Mouse (Mus musculus) midbrain, postnatal 0 days (tissue): ENCODE measurements at regions not wholly inside any gene's neighbourhood (a gene's known extent, or its start where the extent isn't known, plus 50 kb on each side); places are given as distances from the start of the nearest gene placed in this dataset.

ENCODE experiments used
- ATAC-seq: fragments of 200-750 bp; cut with Nextera tagmentation; 2 replicates; pipeline ENCODE4 v1.8.0; 2017; ENCODE audit warnings: moderate number of reproducible peaks, mild to moderate bottlenecking, moderate TSS enrichment, moderate library complexity; ENCODE audit not compliant: low FRiP score
- DNase-seq: peaks from one replicate; pipeline ENCODE4 v3.0.0-alpha.2; 2015; ENCODE audit warnings: low spot score
- H3K27ac ChIP-seq: fragments of 300-500 bp; sonication (generic); 2 replicates; pipeline ENCODE4 v1.5.1; 2014; ENCODE audit warnings: low read depth, mild to moderate bottlenecking, low read length, mixed read lengths
- H3K27me3 ChIP-seq: fragments of 300-500 bp; sonication (generic); 2 replicates; pipeline ENCODE4 v1.6.1; 2014; ENCODE audit warnings: low read length, control low read depth, mixed read lengths; ENCODE audit not compliant: insufficient read depth
- H3K36me3 ChIP-seq: fragments of 300-500 bp; sonication (generic); 2 replicates; pipeline ENCODE4 v1.6.1; 2014; ENCODE audit warnings: low read length, control low read depth, mixed read lengths; ENCODE audit not compliant: insufficient read depth
- H3K4me1 ChIP-seq: fragments of 300-500 bp; sonication (generic); 2 replicates; pipeline ENCODE4 v1.6.1; 2014; ENCODE audit warnings: mild to moderate bottlenecking, control low read depth, antibody characterized with exemption, low read length, mixed read lengths; ENCODE audit not compliant: insufficient read depth
- H3K4me2 ChIP-seq: fragments of 300-500 bp; sonication (generic); 2 replicates; pipeline ENCODE4 v1.6.1; 2014; ENCODE audit warnings: low read depth, mild to moderate bottlenecking, low read length, mixed read lengths; ENCODE audit not compliant: poor library complexity, severe bottlenecking
- H3K4me3 ChIP-seq: fragments of 300-500 bp; sonication (generic); 2 replicates; pipeline ENCODE4 v1.5.1; 2014; ENCODE audit warnings: low read depth, mild to moderate bottlenecking, low read length, moderate library complexity
- H3K9ac ChIP-seq: fragments of 300-500 bp; sonication (generic); replicated peaks from 2 replicates; pipeline ENCODE4 v1.6.1; 2014; ENCODE audit warnings: mild to moderate bottlenecking, low read length, moderate library complexity, mixed read lengths; ENCODE audit not compliant: poor library complexity, severe bottlenecking
- H3K9me3 ChIP-seq: fragments of 300-500 bp; sonication (generic); 2 replicates; pipeline ENCODE4 v1.6.1; 2016; ENCODE audit warnings: low read length, control low read depth
- CTCF ChIP-seq: IDR thresholded peaks from 2 replicates; pipeline ENCODE4 v1.5.1; 2016; ENCODE audit warnings: antibody characterized with exemption, mild to moderate bottlenecking
- WGBS: fragments of 180-500 bp; shearing (Covaris S2); extraction: QIAGEN DNeasy Blood & Tissue Kit; methylation state at CpG from one replicate; pipeline ENCODE4 v1.1.7; 2014; 5-methylcytosine and 5-hydroxymethylcytosine counted together

GRCm38 (mm10) chr13:44320311-44320710 lies 409.0 kb upstream of the Jarid2 start:
- no peak overlapping the region for H3K4me3 ChIP-seq
- WGBS, result 90% methylated on average over 4 of the region's 4 CpGs
- DNase-seq (no peak), ATAC-seq (no peak)
- H3K36me3 ChIP-seq, result no peaks in the 10 kb centered on the region
- H3K9ac ChIP-seq, result no peak overlapping the region
- H3K27ac ChIP-seq, result no peak overlapping the region
- H3K4me1 ChIP-seq, result no peaks in the 10 kb centered on the region
- no peak for TF ChIP-seq CTCF
- no peaks in the 10 kb centered on the region for H3K27me3 ChIP-seq
- no peak overlapping the region for H3K4me2 ChIP-seq
- no peaks in the 10 kb centered on the region for H3K9me3 ChIP-seq

GRCm38 (mm10) chr13:44321009-44321596 lies 408.2 kb upstream of the Jarid2 start:
- ATAC-seq, result no peak
- DNase-seq, result no peak
- H3K4me1 ChIP-seq, result no peaks in the 10 kb centered on the region
- H3K27ac ChIP-seq, result no peak overlapping the region
- no peaks in the 10 kb centered on the region for H3K27me3 ChIP-seq
- H3K9me3 ChIP-seq, result no peaks in the 10 kb centered on the region
- no peak for TF ChIP-seq CTCF
- H3K9ac ChIP-seq, result no peak overlapping the region
- no peaks in the 10 kb centered on the region for H3K36me3 ChIP-seq
- 87% methylated on average over 16 of the region's 16 CpGs for WGBS
- H3K4me2 ChIP-seq, result no peak overlapping the region
- H3K4me3 ChIP-seq, result no peak overlapping the region

- H3K9ac ChIP-seq, result no peak overlapping the region
- H3K27ac ChIP-seq, result no peak overlapping the region
- ATAC-seq (no peak), DNase-seq (no peak)
- H3K36me3 ChIP-seq, result no peaks in the 10 kb centered on the region
- no peak for TF ChIP-seq CTCF
- H3K9me3 ChIP-seq, result no peaks in the 10 kb centered on the region
- 93% methylated on average over 8 of the region's 8 CpGs for WGBS
- H3K27me3 ChIP-seq, result no peaks in the 10 kb centered on the region
- H3K4me3 ChIP-seq, result no peak overlapping the region
- H3K4me2 ChIP-seq, result no peak overlapping the region
- H3K4me1 ChIP-seq, result no peaks in the 10 kb centered on the region
These were observed 400.9 kb upstream of the Jarid2 start for GRCm38 (mm10) chr13:44328416-44328815.

- H3K4me1 ChIP-seq, result no peaks in the 10 kb centered on the region
- H3K27me3 ChIP-seq, result no peaks in the 10 kb centered on the region
- H3K27ac ChIP-seq, result no peak overlapping the region
- no peak overlapping the region for H3K9ac ChIP-seq
- no peaks in the 10 kb centered on the region for H3K9me3 ChIP-seq
- H3K4me2 ChIP-seq, result no peak overlapping the region
- TF ChIP-seq CTCF, result no peak
- 88% methylated on average over 4 of the region's 4 CpGs for WGBS
- H3K36me3 ChIP-seq, result no peaks in the 10 kb centered on the region
- DNase-seq, result no peak
- H3K4me3 ChIP-seq, result no peak overlapping the region
- ATAC-seq, result no peak
These were observed 400.1 kb upstream of the Jarid2 start for GRCm38 (mm10) chr13:44329161-44329560.

GRCm38 (mm10) chr13:44329701-44330100 lies 399.6 kb upstream of the Jarid2 start:
- DNase-seq (no peak), ATAC-seq (no peak)
- H3K4me2 ChIP-seq, result no peak overlapping the region
- 75% methylated on average over 10 of the region's 10 CpGs for WGBS
- no peaks in the 10 kb centered on the region for H3K27me3 ChIP-seq
- no peak for TF ChIP-seq CTCF
- H3K27ac ChIP-seq, result no peak overlapping the region
- no peak overlapping the region for H3K4me3 ChIP-seq
- no peaks in the 10 kb centered on the region for H3K36me3 ChIP-seq
- H3K4me1 ChIP-seq, result no peaks in the 10 kb centered on the region
- no peak overlapping the region for H3K9ac ChIP-seq
- no peaks in the 10 kb centered on the region for H3K9me3 ChIP-seq

- no peaks in the 10 kb centered on the region for H3K36me3 ChIP-seq
- TF ChIP-seq CTCF, result no peak
- no peak overlapping the region for H3K4me3 ChIP-seq
- no peak for ATAC-seq
- H3K9me3 ChIP-seq, result no peaks in the 10 kb centered on the region
- H3K4me1 ChIP-seq, result no peaks in the 10 kb centered on the region
- H3K27me3 ChIP-seq, result no peaks in the 10 kb centered on the region
- no peak overlapping the region for H3K27ac ChIP-seq
- no peak for DNase-seq
- WGBS, result 64% methylated on average over 11 of the region's 11 CpGs
- no peak overlapping the region for H3K4me2 ChIP-seq
- no peak overlapping the region for H3K9ac ChIP-seq
These were observed 396.5 kb upstream of the Jarid2 start for GRCm38 (mm10) chr13:44332716-44333240.
